23 mouse cellular contexts compared by ENCODE assay signal in genomic region chr5:21505159-21505558, GRCm38 (mm10). TPM values are rescaled to one million over a fixed set of nuclear protein-coding genes. Genes with fewer than 3 reads are reported as not detected.
DNase-seq lines count a peak whose midpoint lies in the region; ATAC-seq and TF ChIP-seq lines count a peak whose summit lies in the region.
"Had no signal": no experiment of that assay in that cellular context is flagged by ENCODE, and none has a peak within 500 bp of the region (broad histone marks: within the 10 kb centered on the region; RNA-seq: fewer than 3 reads in every experiment).

No protein-coding gene starts in this region.

- no peaks in the 10 kb centered on the region for H3K79me2 ChIP-seq in C2C12 (ENCODE audit: control insufficient read depth, insufficient read depth)

- no peak overlapping the region for H3ac ChIP-seq in C2C12 (ENCODE audit: control insufficient read depth, insufficient read length, low read depth)

- DNase-seq in layer of hippocampus, adult 2 months (ENCODE audit: low spot score in 2 of 2) = no peak
- DNase-seq in adrenal gland, postnatal 10 days = no peak
- no peak for DNase-seq in gastrocnemius, adult 18-20 months (ENCODE audit: low spot score)
- DNase-seq: adrenal gland, adult 8-10 months; adrenal gland, postnatal 36 days; cerebellum, adult 18-20 months; cerebellum, adult 9-10 months; cerebellum, postnatal 14 days; gastrocnemius, postnatal 10 days; gastrocnemius, postnatal 36 days had no signal

- H3K4me3 ChIP-seq in C2C12 (ENCODE audit: insufficient read depth, poor library complexity, severe bottlenecking) = no peak overlapping the region
- no peak overlapping the region for H3K4me3 ChIP-seq in layer of hippocampus, adult 2 months
- H3K4me3 ChIP-seq: embryonic facial prominence, embryonic 12.5 days; embryonic facial prominence, embryonic 15.5 days had no signal

- no peaks in the 10 kb centered on the region for H3K79me3 ChIP-seq in C2C12 (ENCODE audit: low read depth)

- no peaks in the 10 kb centered on the region for H3K36me3 ChIP-seq in C2C12 (ENCODE audit: control insufficient read depth, insufficient read depth)
- H3K36me3 ChIP-seq: embryonic facial prominence, embryonic 12.5 days; embryonic facial prominence, embryonic 15.5 days had no signal

- TF ChIP-seq CTCF in C2C12 (IDR thresholded peaks at IDR 0.05; ENCODE audit: control insufficient read depth, insufficient read depth, insufficient read length) = no peak
- no peak for TF ChIP-seq CTCF in layer of hippocampus, adult 2 months (conservative IDR thresholded peaks at IDR 0.05)

- peak; percentile 88 for ATAC-seq in common myeloid progenitor, adult 5-6 weeks (replicated peaks; ENCODE audit: low read depth, poor library complexity, severe bottlenecking)
- ATAC-seq in megakaryocyte progenitor cell, adult 5-6 weeks (replicated peaks; ENCODE audit: poor library complexity) = peak; percentile 54; the same call in 1 of the 2 replicates
- ATAC-seq: activated CD4-positive, CD25-positive, alpha-beta regulatory T cell, adult 4 months; forebrain, embryonic 14.5 days; hindbrain, postnatal 0 days; inflammation-experienced regulatory T-cells, adult 6 months; intestine, embryonic 16.5 days had no signal

- no peak overlapping the region for H3K27ac ChIP-seq in layer of hippocampus, adult 2 months
- H3K27ac ChIP-seq: embryonic facial prominence, embryonic 12.5 days; embryonic facial prominence, embryonic 15.5 days; hindbrain, embryonic 14.5 days; hindbrain, postnatal 0 days had no signal

- no peaks in the 10 kb centered on the region for H3K27me3 ChIP-seq in C2C12 (ENCODE audit: control insufficient read depth, insufficient read depth, insufficient read length)
- H3K27me3 ChIP-seq: embryonic facial prominence, embryonic 12.5 days; embryonic facial prominence, embryonic 15.5 days had no signal

TF ChIP-seq in C2C12, 6 proteins besides CTCF, POLR2A, EP300 and RAD21:
- peak; percentile 64 for TF ChIP-seq MYOD1 (IDR thresholded peaks at IDR 0.05; ENCODE audit: control insufficient read depth, insufficient read length, low read depth)
- TF ChIP-seq USF1 (IDR thresholded peaks at IDR 0.05; ENCODE audit: low read depth) = no peak
- no peak for TF ChIP-seq MAX (IDR thresholded peaks at IDR 0.05)
- TF ChIP-seq MYOG (IDR thresholded peaks at IDR 0.05; ENCODE audit: control insufficient read depth, extremely low read depth, insufficient read length) = no peak

RNA-seq across cellular contexts. Expression of gene Lrrc17, which starts 38.2 kb away (rescaled TPM):
- 22.7 TPM for polyA plus RNA-seq in C2C12 (2012; fragmentation: generic; extraction: Trizol)
- not detected in 2 replicates for total RNA-seq in common myeloid progenitor, adult 5-6 weeks (2017)
- total RNA-seq in megakaryocyte progenitor cell, adult 5-6 weeks (2015) = not detected in 2 replicates
- total RNA-seq in megakaryocyte progenitor cell, adult 5-6 weeks (2017) = not detected in 2 replicates
- under 1 TPM; 0.23 to 0.47 TPM for total RNA-seq in layer of hippocampus, adult 2 months (2021)
- 10 to 100 TPM; 11.0 to 12.0 TPM for total RNA-seq in adrenal gland, postnatal 10 days (2021)
- 1 to 10 TPM; 1.2 to 1.3 TPM for total RNA-seq in gastrocnemius, adult 18-20 months (2021)
- total RNA-seq: hematopoietic stem cell, adult 5-6 weeks; MEL had no signal
- polyA plus RNA-seq: inflammation-experienced regulatory T-cells, adult 6 months had no signal

Comparison
In these comparisons a context has a peak if more than half of its experiments do, and no peak if none do; other contexts are left out.
1. RNA of gene Lrrc17, which starts 38.2 kb away (total RNA-seq): 11.0 to 12.0 TPM in adrenal gland, postnatal 10 days; 1.2 to 1.3 TPM in gastrocnemius, adult 18-20 months, 0.23 to 0.47 TPM in layer of hippocampus, adult 2 months, not detected in common myeloid progenitor, adult 5-6 weeks and not detected in megakaryocyte progenitor cell, adult 5-6 weeks; every median in the first group is over 4 times any median in the second.